Mouse (Mus musculus): ENCODE results near the gene Phpt1.
"Not testable (repeated sequence)": the region's sequence is repeated elsewhere in the genome, so short reads cannot be mapped to it uniquely, and the experiment has no call there.

Phpt1 gene

DNA sequence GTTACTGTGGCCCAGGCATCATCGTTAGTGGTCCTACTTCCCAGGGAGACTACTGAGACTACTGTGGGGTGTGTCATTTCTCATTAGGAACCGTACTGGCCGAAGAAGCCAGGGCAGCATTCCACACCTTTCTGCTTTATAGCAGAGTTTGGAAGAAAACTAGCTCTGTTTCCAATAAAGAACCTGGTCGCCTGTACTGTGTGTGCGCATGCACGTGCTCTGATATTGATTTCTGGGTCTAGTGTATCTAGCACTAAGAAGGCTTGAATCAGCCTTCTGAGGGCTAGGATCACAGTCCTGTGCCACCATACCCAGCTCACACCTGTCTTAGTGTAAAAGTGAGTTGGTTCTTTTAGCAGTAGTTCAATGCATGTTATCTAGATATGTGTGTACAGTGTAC is 16.2 kb downstream of the Phpt1 start:
- no peak for DNase-seq

DNA sequence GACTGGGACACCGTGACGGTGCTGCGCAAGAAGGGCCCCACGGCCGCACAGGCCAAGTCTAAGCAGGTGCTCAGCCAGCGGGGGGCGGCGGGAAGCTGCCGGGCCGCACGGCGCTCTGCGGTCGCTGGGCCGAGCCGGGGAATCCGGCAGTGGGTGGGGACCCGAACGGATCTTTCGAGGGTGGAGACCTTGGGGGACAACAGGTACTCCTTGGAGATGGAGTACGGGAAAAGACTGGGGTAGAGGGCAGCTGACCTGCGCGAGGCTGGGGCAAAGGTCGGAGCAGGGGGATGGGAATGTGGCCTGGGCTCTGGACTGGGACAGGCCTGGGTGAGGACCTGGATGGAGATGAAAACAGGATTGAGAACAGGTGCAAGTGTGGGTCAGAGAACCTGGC is 17.1 kb downstream of the Phpt1 start:
- DNase-seq: no peak

DNA sequence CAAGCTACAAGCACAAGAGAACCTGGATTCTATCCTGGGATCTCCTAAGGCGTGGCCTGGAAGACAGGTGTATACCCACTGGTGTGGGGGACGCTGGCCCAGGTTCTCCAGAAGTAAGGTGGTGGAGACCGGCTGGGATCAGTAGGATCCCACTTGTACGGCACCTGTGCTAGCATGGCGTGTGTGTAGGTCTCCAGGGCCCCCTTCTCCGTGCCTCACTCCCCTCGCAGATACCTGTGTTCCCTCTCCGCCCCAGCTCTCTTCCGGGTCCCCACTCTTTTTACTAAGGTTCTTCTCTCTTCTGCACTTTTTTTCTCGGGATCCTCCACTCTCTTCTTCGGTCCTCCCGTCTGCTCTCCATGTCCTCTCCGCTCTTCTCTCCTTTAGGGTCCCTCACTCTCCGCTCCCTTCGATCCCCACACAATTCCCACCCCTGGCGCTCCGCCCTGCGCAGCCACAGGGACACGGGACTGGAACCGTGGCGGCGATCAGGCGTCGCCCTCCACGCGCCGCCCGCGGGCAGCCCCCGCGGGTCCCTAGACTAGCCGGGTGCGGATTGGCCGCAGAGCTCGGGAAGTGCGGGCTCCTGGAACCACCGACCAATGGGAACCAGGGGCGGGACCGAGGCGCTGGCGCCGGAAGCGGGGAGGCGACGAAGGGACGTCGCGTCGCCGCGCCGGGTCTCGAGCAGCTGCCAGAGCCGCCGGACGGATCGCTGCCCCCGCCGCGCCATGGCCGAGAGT is 17.6 kb downstream of the Phpt1 start, which contains the start of gene Edf1:
Edf1 (plus strand) TSS at position 627 of the 743 bp plus-strand sequence.
- DNase-seq: peak; percentile 95

DNA sequence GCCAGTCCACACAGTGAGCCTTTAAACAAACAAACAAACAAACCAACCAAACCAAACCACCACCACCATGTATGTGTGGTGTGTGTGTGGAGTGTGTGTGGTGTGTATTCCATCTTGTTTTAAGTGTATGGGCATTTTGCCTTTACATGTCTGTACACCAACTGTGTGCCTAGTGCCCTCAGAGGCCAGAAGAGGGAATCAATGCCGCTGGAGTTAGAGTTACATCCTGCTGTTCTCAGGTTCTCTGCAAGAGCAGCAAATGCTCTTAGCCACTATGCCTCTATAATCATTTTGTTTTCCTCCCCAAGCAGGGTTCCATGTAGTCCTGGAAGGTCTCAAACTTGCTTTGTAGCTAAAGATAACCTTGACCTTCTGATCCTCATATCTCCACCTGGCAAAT is 18.7 kb downstream of the Phpt1 start:
- no peak for DNase-seq

DNA sequence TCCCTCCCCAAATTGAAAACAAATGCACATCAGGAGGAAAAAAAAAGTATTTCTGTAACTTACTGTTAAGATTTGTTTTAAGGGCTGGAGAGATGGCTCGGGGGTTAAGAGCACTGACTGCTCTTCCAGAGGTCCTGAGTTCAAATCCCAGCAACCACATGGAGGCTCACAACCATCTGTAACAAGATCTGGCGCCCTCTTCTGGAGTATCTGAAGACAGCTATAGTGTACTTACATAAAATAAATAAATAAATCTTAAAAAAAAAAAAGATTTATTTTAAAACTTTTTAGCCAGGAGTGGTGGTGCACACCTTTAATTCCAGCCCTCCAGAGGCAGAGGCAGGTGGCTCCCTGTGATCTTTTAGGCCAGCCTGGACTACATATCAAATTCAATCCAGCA is 19.5 kb downstream of the Phpt1 start:
- DNase-seq: not testable (repeated sequence)

DNA sequence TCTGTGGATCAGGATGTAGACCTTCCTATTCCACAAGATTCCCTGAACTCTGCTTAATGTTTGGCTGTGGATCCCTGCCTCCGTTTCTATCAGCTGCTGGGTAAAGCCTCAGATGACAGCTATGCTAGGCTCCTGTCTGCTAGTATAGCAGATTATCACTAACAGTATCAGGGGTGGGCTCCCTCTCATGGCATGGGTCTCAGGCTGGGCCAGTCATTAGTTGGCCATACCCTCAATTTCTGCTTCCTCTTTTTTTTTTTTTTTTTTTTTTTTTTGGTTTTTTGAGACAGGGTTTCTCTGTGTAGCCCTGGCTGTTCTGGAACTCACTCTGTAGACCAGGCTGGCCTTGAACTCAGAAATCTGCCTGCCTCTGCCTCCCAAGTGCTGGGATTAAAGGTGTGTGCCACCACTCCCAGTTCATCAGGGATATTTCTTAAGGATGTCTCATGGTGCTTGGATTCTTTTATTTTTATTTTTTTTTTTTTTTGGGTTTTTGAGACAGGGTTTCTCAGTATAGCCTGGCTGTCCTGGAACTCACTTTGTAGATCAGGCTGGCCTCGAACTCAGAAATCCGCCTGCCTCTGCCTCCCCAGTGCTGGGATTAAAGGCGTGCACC is 21.7 kb downstream of the Phpt1 start:
- DNase-seq: not testable (repeated sequence)

DNA sequence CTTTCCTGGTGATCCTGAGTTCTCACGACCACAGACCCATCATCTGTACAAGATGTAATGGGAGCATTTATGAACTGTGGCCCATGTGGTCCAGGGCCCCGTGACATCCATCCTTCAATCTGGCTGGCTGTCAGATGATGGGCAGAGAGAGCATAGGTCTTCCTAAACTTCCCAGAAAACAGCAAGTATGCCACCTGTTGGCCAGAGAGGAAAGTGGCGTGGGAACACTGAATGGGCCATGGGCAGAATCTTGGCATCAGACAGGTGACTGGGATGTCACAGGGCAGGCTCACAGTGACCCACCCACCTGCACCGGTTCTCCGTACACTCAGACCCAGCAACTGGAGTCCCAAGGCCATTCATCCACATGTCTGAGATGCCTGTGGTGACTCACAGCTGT is 23.8 kb downstream of the Phpt1 start:
- no peak for DNase-seq

DNA sequence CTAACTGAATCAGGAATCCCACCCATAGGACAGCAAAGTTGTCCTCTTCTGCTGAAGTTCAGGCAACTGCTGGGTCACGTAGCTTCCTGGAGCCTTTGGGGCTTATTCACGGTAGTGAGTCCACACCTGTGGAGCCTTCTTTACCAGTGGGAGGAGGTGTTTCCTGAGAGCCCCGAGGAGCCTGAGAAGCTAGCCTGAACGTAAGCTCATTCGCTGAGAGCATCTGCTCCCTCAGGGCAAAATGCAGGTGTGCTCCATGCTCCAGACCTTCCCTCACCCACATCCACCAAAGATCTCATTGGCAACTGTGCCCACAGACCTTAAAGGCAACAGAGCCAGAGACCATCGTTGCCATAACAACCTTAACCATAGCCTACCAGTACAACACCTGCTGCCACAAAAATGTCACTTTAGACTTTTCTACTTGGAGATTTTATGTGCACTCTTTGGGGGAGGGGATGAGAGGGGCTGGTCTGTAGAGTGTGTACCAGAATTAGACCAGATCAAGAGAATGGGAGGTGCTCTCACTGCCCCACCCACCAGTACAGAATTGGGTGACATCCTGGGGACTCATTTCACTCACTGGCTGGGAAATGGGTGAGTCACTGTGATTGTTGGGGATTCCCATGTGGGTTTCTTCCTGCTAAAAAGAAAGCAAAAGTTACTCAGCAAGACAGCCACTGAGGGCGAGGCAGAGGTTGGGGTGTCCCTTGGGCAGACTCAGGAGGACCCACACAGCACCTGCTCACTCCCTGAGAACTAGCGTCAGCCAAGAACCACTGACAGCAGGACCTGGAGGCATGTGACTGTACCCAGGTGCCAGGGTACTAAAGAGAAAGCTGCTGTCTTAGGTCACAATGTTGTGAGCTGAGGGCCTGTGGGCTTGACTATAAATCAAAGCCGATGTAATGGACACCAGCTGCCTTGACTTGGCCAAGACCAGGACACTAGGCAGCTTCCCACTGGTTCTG is 25.7 kb downstream of the Phpt1 start:
- no peak for DNase-seq

DNA sequence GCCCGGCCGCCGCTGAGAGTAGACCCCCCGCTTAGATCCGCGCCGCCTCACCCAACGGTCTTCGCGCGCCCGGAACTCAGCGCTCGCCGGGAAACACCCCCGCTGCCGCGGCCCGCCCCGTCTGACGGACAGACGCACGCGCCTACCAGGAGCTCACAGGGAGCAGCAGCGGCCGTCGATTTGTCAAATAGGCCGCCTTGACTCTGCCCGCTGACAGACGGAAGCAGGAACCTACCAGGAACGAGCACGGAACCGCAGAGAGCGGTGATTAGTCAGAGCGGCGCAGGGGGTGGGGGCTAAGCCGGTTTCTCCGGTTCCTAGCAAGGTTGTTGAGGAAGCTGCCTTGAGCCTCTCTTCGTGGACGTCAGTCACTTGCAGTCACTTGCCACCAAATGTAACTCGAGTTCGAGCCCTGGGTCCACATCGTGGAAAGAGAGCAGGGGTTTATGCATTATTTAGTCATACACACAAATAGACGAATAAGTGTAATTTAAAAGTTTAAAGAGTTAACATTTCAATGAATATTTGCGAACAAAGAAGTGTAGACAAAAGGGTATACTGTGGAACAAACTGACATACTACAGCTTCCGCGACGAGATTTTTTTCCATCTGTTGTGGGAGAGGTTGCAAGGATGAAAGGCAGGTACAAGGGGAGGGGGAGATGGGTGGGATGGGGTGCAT is 28.1 kb downstream of the Phpt1 start, which contains the start of gene Traf2:
Traf2 (minus strand) TSS at position 130 of the 681 bp plus-strand sequence.
- DNase-seq: peak; percentile 99

DNA sequence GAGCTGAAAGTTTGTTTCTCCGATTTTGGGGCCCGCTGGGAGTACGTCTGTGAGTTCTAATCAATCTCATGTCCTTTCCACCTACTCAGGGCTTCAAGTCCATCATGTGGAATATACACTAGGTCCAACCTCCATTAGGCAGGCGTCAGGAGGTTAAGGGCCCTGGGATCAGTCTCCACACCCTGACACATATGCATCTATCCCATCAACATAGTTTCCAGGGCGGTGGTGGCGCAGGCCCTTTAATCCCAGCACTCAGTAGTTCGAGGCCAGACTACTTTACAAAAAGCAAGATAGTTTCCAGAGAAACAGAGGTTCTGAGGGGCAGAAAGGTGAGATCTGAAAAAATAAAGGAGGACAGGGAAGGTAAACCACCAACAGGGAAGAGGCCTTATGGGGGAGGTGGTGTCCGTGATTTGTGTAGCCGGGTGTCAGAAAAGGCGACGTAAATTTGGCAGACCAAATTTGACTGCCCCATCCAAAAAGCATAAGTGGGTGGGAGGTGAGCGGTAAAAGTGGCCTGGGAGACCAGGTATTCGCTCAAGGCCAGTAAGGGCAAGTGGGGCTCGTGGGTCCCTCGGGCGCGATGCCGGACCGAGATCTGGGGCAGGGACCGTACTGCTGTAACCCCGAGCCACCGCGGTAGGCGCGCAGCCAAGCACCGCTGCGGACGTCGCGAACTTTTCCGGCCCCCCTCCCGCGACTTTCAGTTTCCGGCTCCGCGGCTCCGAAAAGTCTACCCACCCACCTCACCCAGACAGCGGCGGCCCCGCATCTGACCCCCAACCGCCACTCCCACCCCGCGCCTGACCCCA is 28.8 kb downstream of the Phpt1 start:
- DNase-seq: no peak

DNA sequence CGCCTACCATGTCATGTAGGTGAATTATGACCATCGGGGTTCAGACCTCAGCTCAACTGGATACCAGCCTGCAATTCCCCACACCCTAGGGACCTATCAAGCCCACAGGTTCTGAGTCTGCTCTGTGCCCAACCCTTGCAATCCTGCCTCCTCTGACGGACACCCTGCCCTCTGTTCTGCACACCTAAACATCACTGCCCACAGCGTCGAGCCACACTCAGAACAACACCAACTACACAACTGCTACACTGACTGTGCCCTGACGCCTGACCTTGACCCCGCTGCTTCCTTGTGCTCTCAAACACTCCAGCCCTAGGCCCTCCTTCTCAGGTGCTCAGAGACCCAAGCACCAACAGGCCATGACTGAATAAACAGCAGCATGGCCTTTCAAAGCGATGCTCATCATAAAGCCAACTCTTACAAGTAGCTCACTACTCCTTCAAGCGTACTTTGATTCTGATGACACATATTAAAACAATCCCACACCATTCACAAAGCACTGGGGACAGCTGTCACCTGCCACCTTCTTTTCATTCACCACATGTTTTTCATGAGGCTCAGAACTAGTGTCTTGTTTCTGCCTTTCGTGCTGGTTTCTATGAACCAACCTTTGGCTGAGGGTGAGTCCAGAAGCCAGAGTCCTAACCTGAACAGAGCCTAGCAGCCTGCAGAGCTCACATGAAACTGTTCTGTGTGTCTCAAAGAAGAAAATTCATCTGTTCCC is 33.2 kb downstream of the Phpt1 start:
- DNase-seq: no peak

DNA sequence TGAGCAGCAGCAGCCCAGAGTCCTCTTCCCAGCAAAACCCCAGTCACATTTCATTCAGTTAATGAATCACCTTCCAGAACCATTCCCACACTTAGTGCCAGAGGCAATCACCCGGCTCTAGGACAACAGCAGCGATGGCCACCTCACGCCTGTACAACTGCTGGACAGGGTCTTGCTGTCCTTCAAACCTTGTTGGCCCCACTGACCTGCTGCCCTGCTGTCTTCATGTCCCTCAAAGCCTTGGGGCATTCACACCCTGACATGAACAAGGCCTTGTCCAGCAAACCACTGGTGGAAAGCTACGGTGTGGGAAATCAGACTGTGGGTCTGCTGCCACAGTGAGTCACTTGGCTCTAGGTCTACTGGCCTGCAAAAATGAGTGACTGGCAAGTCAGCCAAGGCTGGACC is 34.5 kb downstream of the Phpt1 start:
- DNase-seq: no peak

DNA sequence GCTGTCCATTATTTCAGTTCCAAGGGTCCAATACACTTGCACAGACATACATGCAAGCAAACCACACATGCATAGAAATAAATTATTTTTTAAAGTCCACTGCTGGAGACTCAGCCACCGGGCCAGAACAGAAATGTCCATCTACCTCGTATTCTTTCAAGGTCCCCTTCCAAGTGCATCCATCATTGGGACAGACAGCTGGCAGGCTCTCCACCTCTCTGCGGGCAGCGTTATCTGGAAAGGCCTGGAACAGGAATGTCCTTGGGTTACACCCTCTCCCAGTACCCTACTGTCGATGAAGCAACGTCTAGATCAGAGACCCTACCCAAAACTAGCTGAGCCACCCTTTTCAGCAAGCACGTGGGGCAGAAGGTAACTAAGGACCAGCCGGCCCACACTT is 38.5 kb downstream of the Phpt1 start:
- no peak for DNase-seq

DNA sequence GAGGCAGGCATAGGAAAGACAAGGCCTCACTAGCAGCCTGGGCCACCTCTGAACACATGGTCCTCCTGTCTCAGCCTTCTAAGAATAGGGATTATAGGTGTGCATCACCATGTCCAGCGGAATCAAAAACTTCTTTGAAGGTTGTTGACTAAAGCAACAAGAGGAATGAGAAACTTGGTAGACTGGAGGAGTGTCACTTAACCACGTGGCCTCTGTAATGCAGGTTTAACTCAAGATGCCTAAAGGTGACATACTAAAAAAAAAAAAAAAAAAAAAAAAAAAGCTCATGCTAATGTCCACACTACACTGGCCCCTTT is 40.2 kb downstream of the Phpt1 start:
- no peak for DNase-seq

DNA sequence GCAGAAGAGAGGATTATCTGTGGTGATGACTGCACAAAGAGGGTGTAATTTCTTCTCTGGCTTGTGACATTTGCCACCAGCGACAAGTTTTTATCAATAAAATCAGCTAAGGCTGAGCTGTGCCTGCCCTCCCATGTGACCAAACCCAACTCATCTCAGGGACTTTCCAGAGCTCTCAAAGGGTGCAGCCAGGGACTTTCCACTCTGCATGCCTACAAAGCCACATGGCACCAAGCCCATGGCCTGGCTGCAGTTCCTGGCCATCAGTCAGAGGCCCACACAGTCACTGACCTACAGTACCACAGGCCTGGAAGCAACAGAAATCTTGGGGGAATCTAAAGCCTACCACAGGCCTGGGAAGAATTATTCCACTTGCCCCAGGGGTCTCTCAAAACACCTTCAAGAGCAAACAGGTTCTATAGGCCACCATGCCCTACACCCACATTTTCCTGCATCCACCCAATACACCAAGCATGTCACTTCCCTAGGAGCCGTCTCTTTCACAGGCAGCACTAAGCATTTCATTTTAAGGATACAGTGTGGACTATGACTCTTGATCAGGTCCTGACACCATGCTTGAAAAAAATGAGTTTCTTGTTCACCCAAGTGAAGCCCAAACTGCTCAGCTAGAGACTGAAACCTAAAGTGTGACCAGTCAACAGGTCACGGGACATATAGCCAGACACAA is 40.7 kb downstream of the Phpt1 start:
- peak; percentile 15 for DNase-seq

DNA sequence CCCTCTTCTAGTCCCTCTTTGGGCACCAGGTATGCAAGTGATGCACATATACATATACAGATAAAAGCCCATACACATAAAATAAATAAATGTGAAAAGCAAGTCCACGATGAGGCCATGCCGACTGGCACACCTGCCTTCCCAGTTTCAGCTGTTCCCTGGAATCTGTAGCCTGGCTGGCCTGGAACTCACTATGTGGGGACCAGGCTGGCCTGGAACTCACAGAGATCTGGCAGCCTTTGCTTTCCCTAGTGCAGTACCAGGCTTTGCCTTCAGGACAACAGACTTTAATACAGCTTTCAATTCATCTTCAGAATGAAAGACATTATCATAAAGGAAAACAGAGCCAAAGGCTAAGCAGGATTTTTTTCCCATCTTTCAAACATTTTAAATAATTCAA is 41.3 kb downstream of the Phpt1 start:
- no peak for DNase-seq

DNA sequence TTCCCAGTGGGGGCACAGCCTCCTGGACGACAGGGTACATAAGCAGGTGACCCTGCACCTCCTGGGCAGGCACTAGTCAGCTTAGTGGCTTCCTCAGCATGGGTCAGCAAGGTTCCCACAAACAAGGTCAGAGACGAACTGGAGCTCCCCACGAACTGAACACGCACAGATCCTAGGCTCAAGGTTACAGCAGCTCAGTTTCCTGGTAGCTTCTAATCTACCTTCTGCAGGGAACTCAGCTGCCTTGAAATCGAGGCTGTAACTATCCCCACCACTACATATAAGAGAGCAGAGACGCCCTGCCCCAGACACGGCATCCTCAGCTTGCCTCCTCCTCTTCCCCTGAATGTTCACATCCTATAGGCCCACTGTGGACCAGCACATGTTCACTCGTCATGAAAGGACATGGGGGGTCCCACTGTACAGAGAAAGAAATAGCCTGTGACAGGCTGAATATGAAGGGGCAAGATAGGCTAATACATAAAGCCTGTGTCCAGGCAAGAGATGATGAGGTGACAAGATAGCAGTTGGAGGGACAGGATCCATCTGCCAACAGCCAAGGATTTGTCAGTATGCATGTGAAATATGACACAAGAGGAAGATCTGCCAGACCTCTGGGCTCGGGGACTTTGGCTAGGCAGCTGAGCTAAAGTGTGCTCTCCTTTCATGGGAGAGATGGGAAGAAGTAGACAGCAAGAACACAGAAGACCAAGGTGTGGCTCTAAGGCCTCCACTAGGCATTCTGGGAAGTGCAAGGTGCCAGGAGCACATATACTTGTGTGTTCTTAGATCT is 48.3 kb downstream of the Phpt1 start:
- no peak for DNase-seq
